Mouse (Mus musculus): ENCODE results near the gene Prkch. TPM values are rescaled to one million over a fixed set of nuclear protein-coding genes. Genes with fewer than 3 reads are reported as not detected.

Gene Prkch
- polyA plus RNA-seq (2021; fragmentation: Nextera tagmentation): 1.3 and 1.6 TPM in 2 replicates
- long read RNA-seq, experiment 1, transcript Prkch-201 (14 exons, 3,545 nt): major isoform, 5 of 9 reads
- long read RNA-seq, experiment 1, partial matches to known transcripts: 4 of 9 reads
- long read RNA-seq, experiment 1, other reads (novel, unspliced or antisense): 0 of 9 reads
- long read RNA-seq, experiment 2, transcript Prkch-201 (14 exons, 3,545 nt): major isoform, 20 of 22 reads
- long read RNA-seq, experiment 2, partial matches to known transcripts: 1 of 22 reads
- long read RNA-seq, experiment 2, other reads (novel, unspliced or antisense): 1 of 22 reads

GRCm38 (mm10) chr12:73584610-73585240, at the start of gene Prkch:
Gene Prkch, plus strand, starts transcription at chr12:73584796.

GRCm38 (mm10) chr12:73546086-73546711, 38.4 kb upstream of the Prkch start, which contains the start of gene Tmem30b:
Gene Tmem30b, minus strand, starts transcription at chr12:73546392.

Other genes starting within 250 kb of the Prkch start
- 0.09 and 0.19 TPM in 2 replicates for gene Tmem30b, start 38.4 kb upstream of the Prkch start, polyA plus RNA-seq (2021; fragmentation: Nextera tagmentation)

Measured in layer of hippocampus, adult 6 months (tissue).